Mouse (Mus musculus) heart, embryonic 16.5 days (tissue): ENCODE results near the gene Wdr45b. TPM values are rescaled to one million over a fixed set of nuclear protein-coding genes. Genes with fewer than 3 reads are reported as not detected.

Experiments used
- ATAC-seq: fragments of 200-750 bp; cut with Nextera tagmentation; replicated peaks from 2 replicates; pipeline ENCODE4 v1.8.0; 2017; ENCODE audit warnings: moderate number of reproducible peaks; ENCODE audit not compliant: insufficient read depth, low FRiP score; ENCODE audit errors: extremely low read depth
- H3K27ac ChIP-seq: fragments of 300-500 bp; sonication (generic); 2 replicates; pipeline ENCODE4 v1.5.1; 2014; ENCODE audit warnings: mild to moderate bottlenecking, low read length, control low read depth, moderate library complexity
- H3K27me3 ChIP-seq: fragments of 300-500 bp; sonication (generic); 2 replicates; pipeline ENCODE4 v1.6.1; 2014; ENCODE audit warnings: low read length, mixed read lengths; ENCODE audit not compliant: control insufficient read depth, insufficient read depth
- H3K36me3 ChIP-seq: fragments of 300-500 bp; sonication (generic); 2 replicates; pipeline ENCODE4 v1.6.1; 2014; ENCODE audit not compliant: control insufficient read depth, insufficient read depth
- H3K4me1 ChIP-seq: fragments of 300-500 bp; sonication (generic); 2 replicates; pipeline ENCODE4 v1.6.1; 2014; ENCODE audit warnings: low read length, mixed read lengths; ENCODE audit not compliant: control insufficient read depth, insufficient read depth
- H3K4me2 ChIP-seq: fragments of 300-500 bp; sonication (generic); 2 replicates; pipeline ENCODE4 v1.6.1; 2014; ENCODE audit warnings: low read depth, mild to moderate bottlenecking, control low read depth, low read length
- H3K4me3 ChIP-seq: fragments of 300-500 bp; sonication (generic); 2 replicates; pipeline ENCODE4 v1.5.1; 2014; ENCODE audit warnings: mild to moderate bottlenecking, control low read depth, low read length
- H3K9ac ChIP-seq: fragments of 300-500 bp; sonication (generic); 2 replicates; pipeline ENCODE4 v1.6.1; 2014; ENCODE audit warnings: low read length, control low read depth
- H3K9me3 ChIP-seq: fragments of 300-500 bp; sonication (generic); replicated peaks from 2 replicates; pipeline ENCODE4 v1.6.1; 2016; ENCODE audit warnings: low read length; ENCODE audit not compliant: control insufficient read depth
- WGBS: fragments of 180-500 bp; shearing (Covaris S2); extraction: QIAGEN DNeasy Blood & Tissue Kit; methylation state at CpG from one replicate; pipeline ENCODE4 v1.1.7; 2014; 5-methylcytosine and 5-hydroxymethylcytosine counted together
- polyA plus RNA-seq: library from polyadenylated mRNA; unstranded; fragments of >200 nt; fragmentation: Nextera tagmentation; extraction: Ambion mirVana; gene quantifications from 2 replicates; pipeline ENCODE4 v1.2.1, GENCODE M21; 2015

Gene Wdr45b
- 73.0 and 81.1 TPM in 2 replicates for polyA plus RNA-seq

- Histone ChIP-seq H3K27me3 (no peaks in the 10 kb centered on the region), H3K27ac (peak within 1 kb of the TSS; percentile 86), H3K4me3 (peak within 1 kb of the TSS; percentile 66), H3K9me3 (no peaks in the 10 kb centered on the region), H3K4me1 (peaks cover 15% of the 10 kb centered on the region), H3K4me2 (peak within 1 kb of the TSS; percentile 85), H3K36me3 (no peaks in the 10 kb centered on the region; the same call in 1 of the 2 replicates), H3K9ac (peak within 1 kb of the TSS; percentile 90)
- peak; percentile 97 for ATAC-seq
- under 1% methylated on average over 69 of the region's 69 CpGs for WGBS
These were observed at the start of gene Wdr45b for GRCm38 (mm10) chr11:121354091-121354707. Wdr45b (minus strand) TSS chr11:121354445.

GRCm38 (mm10) chr11:121392405-121392804 lies 38.2 kb upstream of the Wdr45b start:
- WGBS, result 52% methylated on average over 3 of the region's 3 CpGs
- no peak overlapping the region for H3K4me3 ChIP-seq
- ATAC-seq, result no peak

GRCm38 (mm10) chr11:121390793-121391192 lies 36.5 kb upstream of the Wdr45b start:
- Histone ChIP-seq H3K9me3 (no peaks in the 10 kb centered on the region), H3K9ac (no peak overlapping the region), H3K36me3 (no peaks in the 10 kb centered on the region), H3K4me2 (no peak overlapping the region), H3K27me3 (no peaks in the 10 kb centered on the region; the same call in 1 of the 2 replicates), H3K4me1 (peaks cover 8% of the 10 kb centered on the region), H3K27ac (no peak overlapping the region), H3K4me3 (no peak overlapping the region)
- WGBS, result 52% methylated on average over 3 of the region's 3 CpGs
- no peak for ATAC-seq

More at GRCm38 (mm10) chr11:121392405-121392804, 38.2 kb upstream of the Wdr45b start:
- H3K4me1 ChIP-seq, result peaks cover 2% of the 10 kb centered on the region
- H3K27me3 ChIP-seq, result no peaks in the 10 kb centered on the region
- H3K4me2 ChIP-seq, result no peak overlapping the region
- no peak overlapping the region for H3K9ac ChIP-seq
- no peak overlapping the region for H3K27ac ChIP-seq
- H3K36me3 ChIP-seq, result no peaks in the 10 kb centered on the region
- no peaks in the 10 kb centered on the region for H3K9me3 ChIP-seq

- peak overlapping the region; percentile 82 for H3K4me3 ChIP-seq
- peak overlapping the region; percentile 95 for H3K4me2 ChIP-seq
- no peaks in the 10 kb centered on the region for H3K9me3 ChIP-seq
- H3K36me3 ChIP-seq, result no peaks in the 10 kb centered on the region
- H3K4me1 ChIP-seq, result peaks cover 8% of the 10 kb centered on the region
- H3K9ac ChIP-seq, result 0 out of 2 replicates have a peak overlapping the region, but pooled peaks have one; percentile 14
- ATAC-seq, result 0 out of 2 replicates have a peak, but pooled peaks have one; percentile 0
- 17% methylated on average over 6 of the region's 6 CpGs for WGBS
- H3K27ac ChIP-seq, result no peak overlapping the region
- no peaks in the 10 kb centered on the region; the same call in 1 of the 2 replicates for H3K27me3 ChIP-seq
These were observed 34.3 kb upstream of the Wdr45b start for GRCm38 (mm10) chr11:121388554-121388945.

GRCm38 (mm10) chr11:121387750-121388553 lies 33.7 kb upstream of the Wdr45b start, which contains the start of gene Rab40b:
Rab40b (minus strand) TSS chr11:121388251.
- Histone ChIP-seq H3K36me3 (no peaks in the 10 kb centered on the region), H3K4me2 (peak within 1 kb of the TSS; percentile 95), H3K4me3 (peak within 1 kb of the TSS; percentile 82), H3K9me3 (no peaks in the 10 kb centered on the region), H3K27ac (peak within 1 kb of the TSS; percentile 58; the same call in 1 of the 2 replicates), H3K9ac (peak within 1 kb of the TSS; percentile 83), H3K27me3 (no peaks in the 10 kb centered on the region; the same call in 1 of the 2 replicates), H3K4me1 (peaks cover 8% of the 10 kb centered on the region)
- WGBS, result under 1% methylated on average over 61 of the region's 61 CpGs
- peak; percentile 99 for ATAC-seq

GRCm38 (mm10) chr11:121380294-121380693 lies 26.0 kb upstream of the Wdr45b start:
- WGBS, result 52% methylated on average over 6 of the region's 6 CpGs
- no peak overlapping the region for H3K27ac ChIP-seq
- no peak for ATAC-seq
- H3K27me3 ChIP-seq, result no peaks in the 10 kb centered on the region
- H3K36me3 ChIP-seq, result no peaks in the 10 kb centered on the region
- H3K9me3 ChIP-seq, result peaks cover 3% of the 10 kb centered on the region; the same call in 1 of the 2 replicates
- no peak overlapping the region for H3K4me3 ChIP-seq
- no peak overlapping the region for H3K4me2 ChIP-seq
- no peak overlapping the region for H3K9ac ChIP-seq
- no peaks in the 10 kb centered on the region for H3K4me1 ChIP-seq

- H3K4me1 ChIP-seq, result no peaks in the 10 kb centered on the region
- H3K27me3 ChIP-seq, result no peaks in the 10 kb centered on the region
- peaks cover 3% of the 10 kb centered on the region; the same call in 1 of the 2 replicates for H3K9me3 ChIP-seq
- no peak for ATAC-seq
- no peaks in the 10 kb centered on the region for H3K36me3 ChIP-seq
- no peak overlapping the region for H3K9ac ChIP-seq
- H3K4me2 ChIP-seq, result no peak overlapping the region
- no peak overlapping the region for H3K4me3 ChIP-seq
- H3K27ac ChIP-seq, result no peak overlapping the region
These were observed 24.4 kb upstream of the Wdr45b start for GRCm38 (mm10) chr11:121378644-121379043.

GRCm38 (mm10) chr11:121373305-121373704 lies 19.1 kb upstream of the Wdr45b start:
- H3K27ac ChIP-seq, result no peak overlapping the region
- no peak overlapping the region for H3K4me3 ChIP-seq
- H3K27me3 ChIP-seq, result no peaks in the 10 kb centered on the region
- no peak overlapping the region for H3K4me2 ChIP-seq
- 54% methylated on average over 6 of the region's 6 CpGs for WGBS
- no peaks in the 10 kb centered on the region; the same call in 1 of the 2 replicates for H3K9me3 ChIP-seq
- no peak for ATAC-seq
- H3K4me1 ChIP-seq, result no peaks in the 10 kb centered on the region
- H3K9ac ChIP-seq, result no peak overlapping the region
- no peaks in the 10 kb centered on the region for H3K36me3 ChIP-seq
